Mouse (Mus musculus) embryonic facial prominence, embryonic 10.5 days (tissue): ENCODE measurements around the gene Prkch. TPM values are rescaled to one million over a fixed set of nuclear protein-coding genes. Genes with fewer than 3 reads are reported as not detected.

Source experiments
- DNase-seq: peaks from one replicate; pipeline ENCODE4 v3.0.0-alpha.2; 2017; ENCODE audit warnings: low spot score
- H3K27ac ChIP-seq: fragments of 300-500 bp; sonication (generic); replicated peaks from 2 replicates; pipeline ENCODE4 v1.5.1; 2016; ENCODE audit warnings: mild to moderate bottlenecking
- H3K27me3 ChIP-seq: fragments of 300-500 bp; sonication (generic); replicated peaks from 2 replicates; pipeline ENCODE4 v1.6.1; 2016; ENCODE audit warnings: low read depth, mild to moderate bottlenecking; ENCODE audit not compliant: poor library complexity, severe bottlenecking
- H3K36me3 ChIP-seq: fragments of 300-500 bp; sonication (generic); replicated peaks from 2 replicates; pipeline ENCODE4 v1.6.1; 2016; ENCODE audit warnings: mild to moderate bottlenecking, moderate library complexity
- H3K4me1 ChIP-seq: fragments of 300-500 bp; sonication (generic); 2 replicates; pipeline ENCODE4 v1.6.1; 2016
- H3K4me3 ChIP-seq: fragments of 300-500 bp; sonication (generic); 2 replicates; pipeline ENCODE4 v1.5.1; 2016; ENCODE audit warnings: mild to moderate bottlenecking, moderate library complexity
- H3K9me3 ChIP-seq: fragments of 300-500 bp; sonication (generic); 2 replicates; pipeline ENCODE4 v1.6.1; 2016; ENCODE audit warnings: mild to moderate bottlenecking
- WGBS: fragments of 180-500 bp; shearing (Covaris S2); methylation state at CpG from one replicate; pipeline ENCODE4 v1.1.7; 2016; 5-methylcytosine and 5-hydroxymethylcytosine counted together
- polyA plus RNA-seq: library from polyadenylated mRNA; unstranded; fragments of >200 nt; fragmentation: Nextera tagmentation; extraction: Ambion mirVana; gene quantifications from 2 replicates; pipeline ENCODE4 v1.2.1, GENCODE M21; 2016

Gene Prkch
- polyA plus RNA-seq, 1 experiment from 2014 or later = 6.7 TPM

DNA sequence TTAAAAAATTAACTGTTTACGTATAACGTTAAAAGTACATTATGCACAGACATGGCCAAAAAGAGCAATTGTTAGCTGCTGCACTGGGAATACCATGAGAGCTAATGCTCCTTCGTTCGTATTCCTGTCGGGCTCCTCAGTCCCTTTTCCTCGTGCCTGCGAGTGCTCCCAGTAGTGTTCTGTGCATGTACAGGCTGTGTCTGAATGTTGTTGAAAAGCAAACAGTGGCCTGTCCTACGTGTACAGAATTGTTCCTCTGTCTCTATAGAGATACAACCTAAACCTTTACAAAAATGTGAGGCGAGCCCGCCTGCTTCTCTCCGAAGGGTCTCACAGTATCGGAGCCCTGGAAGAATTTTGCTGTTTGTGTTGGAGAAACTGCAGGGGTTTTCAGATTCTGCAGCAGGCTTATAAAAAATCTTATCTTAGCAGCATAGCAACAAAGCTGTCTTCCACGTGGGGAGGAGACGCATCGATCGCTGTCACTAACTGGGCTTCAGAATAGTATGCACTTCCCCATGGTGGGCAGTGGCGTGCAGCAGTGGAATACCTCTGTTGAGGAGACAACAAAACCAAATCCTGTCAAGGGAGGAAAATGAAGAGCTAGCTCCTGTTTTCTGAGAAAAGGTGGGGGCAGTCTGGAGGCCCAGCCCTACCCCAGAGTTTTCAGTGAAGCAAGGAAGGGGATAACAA, 147.4 kb downstream of the Prkch start:
- 84% methylated on average over 17 of the region's 17 CpGs for WGBS
- no peak for DNase-seq
- no peaks in the 10 kb centered on the region for H3K36me3 ChIP-seq
- H3K27ac ChIP-seq = no peak overlapping the region
- peaks cover 55% of the 10 kb centered on the region for H3K27me3 ChIP-seq
- H3K9me3 ChIP-seq = no peaks in the 10 kb centered on the region
- H3K4me3 ChIP-seq = no peak overlapping the region
- peaks cover 30% of the 10 kb centered on the region for H3K4me1 ChIP-seq

DNA sequence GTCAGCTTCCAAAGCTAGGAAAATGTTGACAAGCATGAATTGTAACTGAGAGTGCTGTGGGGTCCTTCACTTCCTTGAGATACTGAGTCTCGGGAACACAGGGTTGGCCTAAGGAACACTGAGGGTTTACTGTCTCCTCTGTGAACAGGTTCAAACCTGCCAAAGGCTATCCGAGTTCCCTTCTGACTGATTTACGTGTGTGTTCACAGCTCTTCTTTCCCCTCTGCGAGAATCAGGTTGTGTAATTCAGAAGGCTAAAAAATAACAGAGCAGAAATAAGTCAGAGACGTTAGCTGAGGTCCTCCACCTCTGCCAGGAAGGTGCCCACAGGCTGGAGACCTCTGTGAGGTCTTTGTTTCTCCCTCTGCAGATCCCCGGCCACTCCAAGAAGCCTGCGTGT, 148.3 kb downstream of the Prkch start:
- Histone ChIP-seq H3K4me1 (peaks cover 35% of the 10 kb centered on the region), H3K27me3 (peaks cover 49% of the 10 kb centered on the region), H3K4me3 (no peak overlapping the region), H3K36me3 (no peaks in the 10 kb centered on the region), H3K9me3 (no peaks in the 10 kb centered on the region), H3K27ac (no peak overlapping the region)
- DNase-seq = no peak
- WGBS = 68% methylated on average over 7 of the region's 7 CpGs

DNA sequence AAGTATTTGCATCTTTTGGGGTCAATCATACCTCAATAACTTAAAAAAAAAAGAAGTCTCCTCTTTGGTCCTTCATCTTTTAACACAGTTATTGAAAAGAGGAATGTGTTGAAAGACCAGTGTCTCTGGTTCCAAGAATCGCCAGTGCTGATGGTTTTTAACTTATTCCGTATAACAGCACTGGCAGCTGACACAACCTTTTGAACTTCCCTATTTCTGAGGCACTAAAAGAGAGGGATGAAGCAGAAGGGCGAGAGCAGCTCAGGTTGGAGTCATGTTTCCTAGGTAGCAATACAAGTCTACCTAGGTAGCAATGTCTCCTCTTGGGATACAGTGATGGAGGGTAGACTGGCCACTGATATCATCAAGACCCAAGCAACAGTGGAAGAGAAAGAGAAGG, 152.3 kb downstream of the Prkch start:
- no peak overlapping the region for H3K27ac ChIP-seq
- H3K4me3 ChIP-seq = no peak overlapping the region
- peaks cover 27% of the 10 kb centered on the region for H3K27me3 ChIP-seq
- WGBS = 85% methylated on average over 3 of the region's 3 CpGs
- no peak for DNase-seq
- no peaks in the 10 kb centered on the region for H3K36me3 ChIP-seq
- H3K4me1 ChIP-seq = peaks cover 30% of the 10 kb centered on the region
- H3K9me3 ChIP-seq = no peaks in the 10 kb centered on the region

DNA sequence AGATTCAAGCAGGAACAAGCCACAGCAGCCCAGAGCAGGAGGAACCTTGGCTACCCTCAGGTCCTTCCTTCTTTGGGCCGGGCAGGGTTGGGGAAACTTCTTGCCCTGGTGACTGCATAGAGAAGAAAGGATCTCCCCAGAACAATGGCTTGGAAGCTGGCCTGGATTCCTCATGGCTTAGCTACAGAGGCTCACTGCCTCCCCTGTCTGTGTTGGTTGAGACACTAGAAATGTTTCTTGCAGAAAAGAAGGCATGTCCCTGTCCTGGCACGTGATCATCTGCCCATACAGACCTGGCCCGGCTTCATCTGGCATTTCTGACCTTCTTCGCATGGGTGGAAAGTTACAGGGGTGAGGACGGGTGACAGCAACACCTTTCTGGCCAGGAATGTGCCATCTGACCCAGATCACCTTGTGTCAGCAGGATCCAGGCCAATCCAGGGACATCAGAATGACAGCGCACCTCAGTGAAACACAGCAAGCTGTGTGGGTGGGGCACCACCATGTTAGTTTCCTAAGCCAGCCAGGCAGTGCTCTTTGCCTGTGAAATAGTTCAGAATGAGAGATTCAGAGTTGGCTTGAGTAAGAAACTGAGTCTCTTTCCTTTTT, 155.1 kb downstream of the Prkch start:
- Histone ChIP-seq H3K4me3 (no peak overlapping the region), H3K27ac (no peak overlapping the region), H3K27me3 (0 out of 2 replicates have a peak, but pooled peaks cover 7% of the 10 kb centered on the region), H3K36me3 (no peaks in the 10 kb centered on the region), H3K9me3 (no peaks in the 10 kb centered on the region), H3K4me1 (peaks cover 24% of the 10 kb centered on the region)
- 86% methylated on average over 6 of the region's 6 CpGs for WGBS
- no peak for DNase-seq

DNA sequence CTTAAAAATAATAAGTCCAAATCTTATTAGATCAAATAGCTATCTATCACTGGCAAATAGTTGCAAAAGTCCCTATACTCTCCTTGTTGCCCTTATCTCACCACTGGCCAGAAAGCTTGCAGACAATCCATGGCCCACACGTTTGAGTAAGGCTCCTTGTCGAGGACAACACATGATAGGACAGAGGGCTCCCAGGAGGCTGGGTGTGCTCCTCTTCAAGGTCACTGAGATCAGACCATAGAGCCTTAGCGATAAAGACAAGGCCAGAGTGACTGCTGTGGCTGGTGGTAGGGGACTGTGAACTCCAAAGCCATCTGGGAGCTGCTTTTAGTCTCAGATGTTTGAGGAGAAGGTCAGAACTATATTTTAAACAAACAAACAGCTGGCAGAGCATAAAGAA, 158.0 kb downstream of the Prkch start:
- H3K36me3 ChIP-seq = no peaks in the 10 kb centered on the region
- H3K4me1 ChIP-seq = peaks cover 11% of the 10 kb centered on the region; the same call in 1 of the 2 replicates
- H3K9me3 ChIP-seq = no peaks in the 10 kb centered on the region
- no peaks in the 10 kb centered on the region for H3K27me3 ChIP-seq
- H3K4me3 ChIP-seq = no peak overlapping the region
- DNase-seq = no peak
- H3K27ac ChIP-seq = no peak overlapping the region
- 70% methylated on average over 3 of the region's 3 CpGs for WGBS

DNA sequence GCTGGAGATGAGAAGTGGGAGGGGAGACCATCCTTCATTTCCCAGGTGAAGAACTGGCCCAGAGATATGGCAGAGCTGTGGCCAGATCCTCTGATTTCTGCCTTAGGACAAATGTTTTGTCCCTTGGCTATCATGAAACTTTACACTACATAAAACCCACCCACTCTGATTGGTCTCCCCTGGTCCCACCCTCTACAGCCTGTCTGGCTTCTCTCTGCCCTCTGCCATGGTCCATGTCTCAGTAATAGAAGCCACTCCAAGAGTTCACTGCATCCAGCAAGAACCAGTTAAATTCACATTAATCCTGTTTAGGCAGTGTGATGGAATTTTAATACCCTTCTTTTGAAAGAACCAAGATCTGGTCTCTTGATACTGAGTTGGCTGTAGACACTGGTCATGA, 158.5 kb downstream of the Prkch start:
- no peak for DNase-seq

DNA sequence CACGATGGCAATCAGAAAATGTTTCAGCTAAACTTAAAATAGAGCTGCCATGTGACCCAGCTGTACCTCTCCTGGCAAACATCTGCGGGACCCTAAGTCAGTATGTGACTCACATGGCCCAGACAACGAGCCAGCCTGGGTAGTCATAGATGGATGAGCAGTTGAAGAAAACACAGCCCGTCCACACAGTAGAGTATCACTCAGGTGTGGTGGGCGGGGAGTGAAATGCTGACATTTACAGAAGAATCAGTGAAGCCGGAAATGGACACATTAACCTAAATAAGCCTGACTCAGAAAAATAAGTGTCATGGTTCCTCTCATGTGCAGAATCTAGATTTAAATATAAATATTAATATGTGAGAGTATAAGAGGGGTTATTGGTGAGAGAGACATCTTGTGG, 161.5 kb downstream of the Prkch start:
- H3K36me3 ChIP-seq = no peaks in the 10 kb centered on the region
- H3K27me3 ChIP-seq = no peaks in the 10 kb centered on the region
- H3K4me3 ChIP-seq = no peak overlapping the region
- 0 out of 2 replicates have a peak, but pooled peaks cover 7% of the 10 kb centered on the region for H3K4me1 ChIP-seq
- H3K9me3 ChIP-seq = no peaks in the 10 kb centered on the region
- no peak overlapping the region for H3K27ac ChIP-seq
- WGBS = 90% methylated on average over 6 of the region's 6 CpGs
- DNase-seq = no peak

More for the DNA sequence above, 158.5 kb downstream of the Prkch start:
- no peaks in the 10 kb centered on the region for H3K9me3 ChIP-seq
- peaks cover 11% of the 10 kb centered on the region; the same call in 1 of the 2 replicates for H3K4me1 ChIP-seq
- H3K4me3 ChIP-seq = no peak overlapping the region
- no peak overlapping the region for H3K27ac ChIP-seq
- no peaks in the 10 kb centered on the region for H3K36me3 ChIP-seq
- no peaks in the 10 kb centered on the region for H3K27me3 ChIP-seq

DNA sequence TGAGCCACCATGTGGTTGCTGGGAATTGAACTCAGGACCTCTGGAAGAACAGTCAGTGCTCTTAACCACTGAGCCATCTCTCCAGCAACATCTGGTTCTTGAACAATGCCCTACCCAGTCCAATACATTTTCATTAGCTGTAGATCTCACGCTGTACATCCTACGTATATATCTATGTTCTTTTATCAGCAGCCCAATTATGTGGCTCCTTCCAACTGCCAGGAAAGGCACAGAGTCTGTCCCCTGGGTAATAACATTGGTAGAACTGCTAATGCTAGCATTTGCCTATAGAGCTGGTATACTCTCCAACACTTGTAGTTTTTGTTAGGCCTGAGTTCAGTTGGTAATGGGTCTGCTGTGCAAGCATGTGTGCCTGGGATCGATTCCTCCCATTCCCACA, 163.8 kb downstream of the Prkch start:
- 0 out of 2 replicates have a peak, but pooled peaks cover 3% of the 10 kb centered on the region for H3K4me1 ChIP-seq
- no peak overlapping the region for H3K27ac ChIP-seq
- H3K9me3 ChIP-seq = no peaks in the 10 kb centered on the region
- no peak overlapping the region for H3K4me3 ChIP-seq
- DNase-seq = no peak
- 93% methylated on average over 3 of the region's 3 CpGs for WGBS
- H3K36me3 ChIP-seq = no peaks in the 10 kb centered on the region
- H3K27me3 ChIP-seq = no peaks in the 10 kb centered on the region

DNA sequence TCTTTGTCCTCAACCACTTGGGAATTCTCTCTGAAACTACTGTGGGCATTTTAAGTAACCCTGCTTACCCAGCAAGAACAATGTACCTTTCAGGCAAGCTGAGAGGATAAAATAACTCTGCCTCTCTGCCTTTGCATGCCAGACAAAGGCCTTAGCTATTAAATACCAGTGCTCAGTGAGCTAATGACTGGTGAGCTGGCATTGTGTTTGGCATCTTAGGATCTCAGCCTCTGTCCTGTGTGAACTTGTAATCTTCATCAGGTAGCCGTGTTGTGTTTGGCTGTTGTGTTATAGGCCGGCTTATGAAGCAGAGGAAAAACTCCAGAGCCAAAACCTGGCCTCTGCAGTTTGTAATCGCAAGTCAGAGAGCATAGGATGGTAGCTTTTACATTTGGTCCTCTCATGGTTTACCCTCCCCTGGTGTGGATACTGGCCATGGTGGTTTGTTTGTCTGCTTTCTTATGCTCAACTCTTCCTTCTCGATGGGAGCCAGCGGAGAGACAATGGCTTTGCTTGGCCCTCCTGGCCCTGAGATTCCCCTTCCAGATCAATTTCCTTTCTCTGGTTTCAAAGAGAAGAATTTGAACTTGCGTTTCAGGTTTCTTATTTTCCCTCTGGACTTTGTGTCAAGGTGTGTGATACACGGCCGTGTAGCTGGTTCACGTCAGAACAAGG, 170.0 kb downstream of the Prkch start:
- Histone ChIP-seq H3K4me3 (no peak overlapping the region), H3K27ac (no peak overlapping the region; the same call in 1 of the 2 replicates), H3K27me3 (peaks cover 13% of the 10 kb centered on the region; the same call in 1 of the 2 replicates), H3K36me3 (no peaks in the 10 kb centered on the region), H3K9me3 (no peaks in the 10 kb centered on the region), H3K4me1 (peaks cover 29% of the 10 kb centered on the region)
- no peak for DNase-seq
- 65% methylated on average over 9 of the region's 9 CpGs for WGBS

DNA sequence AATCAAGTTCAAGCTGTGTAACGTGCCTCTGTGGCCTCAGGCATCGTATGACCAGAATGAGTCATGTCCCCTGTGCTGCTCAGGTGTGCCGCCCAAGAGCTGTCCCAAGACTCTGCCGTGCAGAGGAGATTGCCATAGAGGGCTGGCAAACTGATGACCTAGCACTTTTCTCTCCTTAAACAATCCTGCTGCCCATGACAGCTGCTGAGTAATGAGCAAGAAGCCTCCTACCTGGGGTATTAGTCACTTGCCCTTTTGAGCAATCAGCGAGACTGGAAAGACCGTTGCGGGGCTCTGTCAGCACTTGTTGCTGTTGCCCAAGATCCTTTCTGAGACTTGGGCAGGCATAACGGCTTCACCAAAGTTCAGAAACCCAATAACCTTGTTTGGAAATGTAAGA, 171.1 kb downstream of the Prkch start:
- no peak for DNase-seq
- H3K27ac ChIP-seq = no peak overlapping the region

DNA sequence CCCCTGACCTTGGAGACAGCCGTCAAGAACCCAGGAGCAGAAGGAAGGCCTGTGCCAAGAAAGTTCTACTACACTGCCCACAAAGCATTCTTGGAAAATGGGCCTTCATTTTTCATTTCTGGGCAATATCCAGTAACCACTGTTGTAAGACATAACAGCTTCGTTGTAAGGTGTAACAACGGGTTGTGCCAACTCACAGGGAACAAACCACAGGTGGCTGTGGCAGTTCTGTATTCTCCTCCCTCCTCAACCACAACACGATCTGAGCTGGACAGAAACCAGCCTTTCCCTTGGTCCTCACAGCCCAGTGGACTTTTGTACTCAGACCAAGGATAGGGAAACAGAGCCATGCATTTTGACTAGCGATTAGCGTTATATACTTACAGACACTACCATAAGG, 171.9 kb downstream of the Prkch start:
- H3K27me3 ChIP-seq = peaks cover 13% of the 10 kb centered on the region; the same call in 1 of the 2 replicates
- peaks cover 26% of the 10 kb centered on the region for H3K4me1 ChIP-seq
- H3K4me3 ChIP-seq = no peak overlapping the region
- WGBS = 90% methylated on average over 6 of the region's 6 CpGs
- H3K36me3 ChIP-seq = no peaks in the 10 kb centered on the region
- DNase-seq = no peak
- H3K27ac ChIP-seq = no peak overlapping the region
- H3K9me3 ChIP-seq = no peaks in the 10 kb centered on the region

More for the DNA sequence above, 171.1 kb downstream of the Prkch start:
- peaks cover 26% of the 10 kb centered on the region for H3K4me1 ChIP-seq
- H3K36me3 ChIP-seq = no peaks in the 10 kb centered on the region
- peaks cover 13% of the 10 kb centered on the region; the same call in 1 of the 2 replicates for H3K27me3 ChIP-seq
- 84% methylated on average over 8 of the region's 8 CpGs for WGBS
- no peaks in the 10 kb centered on the region for H3K9me3 ChIP-seq
- no peak overlapping the region for H3K4me3 ChIP-seq

DNA sequence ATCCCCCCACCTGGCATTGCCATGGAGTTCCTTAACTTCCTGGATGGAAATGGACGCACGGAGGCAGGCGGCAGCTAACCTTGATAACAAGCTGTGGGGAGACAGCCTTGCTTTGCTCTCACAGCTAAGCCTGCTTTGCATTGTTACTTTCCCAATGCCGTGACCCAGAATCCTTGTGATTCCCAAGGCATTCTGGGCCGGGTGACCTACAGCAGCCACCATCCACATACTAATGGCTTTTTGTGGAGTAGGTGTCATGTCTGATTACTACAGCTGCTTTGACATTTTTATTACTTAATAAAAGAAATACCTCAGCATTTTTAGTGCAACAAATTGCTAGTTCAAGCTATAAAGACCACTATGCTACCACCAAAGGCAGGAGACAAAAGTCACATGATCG, 177.4 kb downstream of the Prkch start:
- no peaks in the 10 kb centered on the region for H3K9me3 ChIP-seq
- no peak overlapping the region for H3K27ac ChIP-seq
- H3K4me3 ChIP-seq = no peak overlapping the region
- WGBS = 82% methylated on average over 6 of the region's 6 CpGs
- no peaks in the 10 kb centered on the region; the same call in 1 of the 2 replicates for H3K27me3 ChIP-seq
- no peak for DNase-seq
- no peaks in the 10 kb centered on the region for H3K36me3 ChIP-seq
- H3K4me1 ChIP-seq = peaks cover 17% of the 10 kb centered on the region

DNA sequence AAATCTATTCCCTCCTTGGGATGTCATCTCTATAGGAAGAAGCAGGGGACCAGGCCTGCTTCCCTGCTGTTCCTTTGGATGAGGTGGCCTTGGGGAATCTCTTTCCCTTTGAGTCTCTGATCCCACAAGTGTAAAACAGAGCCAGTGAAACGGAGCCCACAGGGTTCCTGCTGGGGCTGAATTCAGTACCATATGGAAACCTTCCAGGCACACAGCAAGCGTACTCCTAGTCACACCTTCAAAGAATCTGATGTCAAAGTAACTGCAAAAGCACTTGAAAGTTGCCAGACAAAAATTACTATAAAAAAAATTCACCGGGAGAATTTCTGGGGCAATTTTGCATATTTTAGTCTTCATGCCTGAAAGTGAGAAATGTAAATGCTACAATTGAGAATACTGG, 178.2 kb downstream of the Prkch start:
- DNase-seq = no peak
- H3K9me3 ChIP-seq = no peaks in the 10 kb centered on the region
- 75% methylated on average over 3 of the region's 3 CpGs for whole genome bisulfite sequencing

More for the DNA sequence above, 178.2 kb downstream of the Prkch start:
- Histone ChIP-seq H3K27ac (no peak overlapping the region), H3K27me3 (no peaks in the 10 kb centered on the region), H3K4me3 (no peak overlapping the region), H3K36me3 (no peaks in the 10 kb centered on the region), H3K4me1 (peaks cover 13% of the 10 kb centered on the region)
